Mouse (Mus musculus) frontal cortex, adult 2 months (tissue): ENCODE measurements around the gene Kalrn. TPM values are rescaled to one million over a fixed set of nuclear protein-coding genes. Genes with fewer than 3 reads are reported as not detected.
A peak's percentile ranks its signal among the peaks of the same experiment; 100 is the strongest.

Experiments used
- DNase-seq, 2 experiments: peaks; one replicate each; pipeline ENCODE4 v3.0.0; 2022; ENCODE audit warnings: low spot score in 1 of 2; ENCODE audit errors: extremely low spot score in 1 of 2
- polyA plus RNA-seq: library from polyadenylated mRNA; depleted of rRNA; stranded (reverse); fragments of >200 nt; gene quantifications from 2 replicates; pipeline ENCODE4 v1.2.3, GENCODE M21; 2012

Kalrn gene
- polyA plus RNA-seq, 1 experiment: 177 TPM

DNA sequence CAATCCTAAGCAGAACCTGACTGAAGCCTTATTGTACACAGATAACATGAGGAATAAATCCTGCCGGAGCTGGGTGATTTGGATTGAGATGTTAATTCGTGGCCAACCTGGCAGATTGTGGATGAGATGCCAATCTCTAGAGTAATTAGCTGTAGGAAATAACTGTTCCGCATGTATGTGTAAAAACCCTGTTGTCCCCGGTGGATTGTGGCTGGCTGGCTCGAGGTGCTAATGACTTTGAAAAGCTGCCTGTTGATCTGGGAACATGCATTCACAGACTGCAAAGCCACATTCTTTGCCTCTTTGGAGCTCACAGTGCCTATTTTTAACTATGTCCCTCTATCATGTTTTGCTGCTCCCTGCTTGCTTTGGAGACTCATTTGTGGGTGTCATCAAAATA lies 344.7 kb downstream of the Kalrn start:
- DNase-seq: no peak

- DNase-seq: no peak
Observed at GRCm38 (mm10) chr16:34212160-34212559, 361.2 kb downstream of the Kalrn start.

DNA sequence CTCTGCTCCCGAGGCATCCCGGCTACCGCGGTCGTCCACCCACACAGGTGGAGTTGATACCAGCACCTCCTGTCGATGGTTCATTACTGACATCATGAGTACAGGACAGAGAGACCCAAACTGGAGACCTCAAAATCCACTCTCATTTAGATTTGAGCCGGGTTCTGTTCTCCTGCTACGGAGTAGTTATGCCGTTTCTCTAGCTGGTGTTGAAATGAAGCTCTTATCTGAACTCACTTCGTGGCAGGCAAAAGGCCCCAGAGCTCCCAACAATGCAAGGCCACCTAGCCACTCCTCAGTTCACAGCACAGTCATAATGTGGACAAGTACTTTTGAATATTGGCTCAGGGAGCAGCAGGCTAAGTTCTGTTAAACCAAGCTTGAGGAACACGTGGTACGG lies 362.1 kb downstream of the Kalrn start:
- no peak for DNase-seq

GRCm38 (mm10) chr16:34208748-34209147 lies 364.6 kb downstream of the Kalrn start:
- no peak for DNase-seq

DNA sequence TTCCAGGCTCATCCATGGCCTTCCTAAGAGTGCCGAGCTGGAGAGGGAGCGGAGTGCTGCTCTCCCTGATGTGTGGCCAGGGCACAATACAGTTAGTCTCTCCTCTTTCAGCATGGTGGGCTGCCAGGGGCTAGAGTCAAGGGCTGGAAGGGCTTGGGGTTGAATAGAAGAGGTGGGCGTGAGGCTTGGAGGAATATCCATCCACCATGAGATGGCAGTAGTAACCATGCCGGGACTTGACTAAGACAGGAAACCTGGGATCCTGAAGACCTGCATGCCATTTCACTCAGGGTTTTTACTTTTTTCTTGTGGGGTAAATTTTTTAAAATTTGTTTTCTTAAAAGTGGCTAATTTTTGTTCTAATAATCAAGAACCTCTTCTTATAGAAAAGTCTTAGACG lies 365.4 kb downstream of the Kalrn start:
- no peak for DNase-seq

- DNase-seq: no peak
Observed at GRCm38 (mm10) chr16:34204527-34205139, 368.7 kb downstream of the Kalrn start.

GRCm38 (mm10) chr16:34199543-34199942 lies 373.8 kb downstream of the Kalrn start:
- DNase-seq: no peak

DNA sequence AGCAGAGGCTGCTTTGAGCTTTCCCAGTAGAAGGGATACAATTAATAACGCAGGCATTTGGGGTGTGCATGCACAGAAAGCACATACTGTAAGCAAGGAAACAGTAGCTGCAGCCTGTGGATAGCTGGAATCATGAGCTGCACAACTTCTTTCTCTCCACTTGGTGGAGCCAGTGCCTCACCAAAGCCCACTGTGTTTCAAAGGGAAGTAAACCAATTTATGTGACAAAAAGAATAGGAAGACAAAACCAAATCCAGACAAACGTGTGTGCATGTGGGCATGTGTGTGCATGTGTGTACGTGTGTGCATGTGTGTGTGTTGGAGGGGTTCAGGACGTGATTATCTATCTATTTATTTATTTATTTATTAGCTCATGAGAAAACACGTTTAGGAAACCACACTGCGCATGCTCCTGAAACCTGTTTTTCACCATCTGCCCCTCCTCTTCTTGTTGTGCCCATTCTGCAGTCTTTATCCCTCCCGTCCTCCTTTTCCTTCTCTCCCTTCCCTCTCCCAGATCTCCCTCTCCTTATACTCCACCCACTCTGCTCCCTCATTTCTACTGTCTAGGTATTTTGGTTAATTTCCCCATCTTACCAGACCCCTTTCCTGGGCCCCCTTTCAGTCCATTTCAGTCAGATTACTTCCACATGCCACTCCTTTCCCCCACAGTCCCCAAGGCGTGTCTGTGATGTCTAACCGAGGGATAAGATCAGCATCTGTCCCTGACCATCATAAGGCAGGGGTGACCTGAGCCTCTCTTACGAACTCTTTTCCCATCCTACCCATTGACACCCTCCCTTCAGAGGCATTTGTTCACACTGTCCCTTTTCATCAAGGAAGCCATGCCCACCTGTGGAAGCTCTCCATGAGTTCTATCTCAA lies 380.1 kb downstream of the Kalrn start:
- DNase-seq: peak in 1 of 2 experiments; percentile 70

GRCm38 (mm10) chr16:34184721-34185120 lies 388.6 kb downstream of the Kalrn start:
- DNase-seq: no peak

- no peak for DNase-seq
Observed at GRCm38 (mm10) chr16:34183186-34183585, 390.1 kb downstream of the Kalrn start.

- no peak for DNase-seq
Observed at GRCm38 (mm10) chr16:34175625-34176024, 397.7 kb downstream of the Kalrn start.

GRCm38 (mm10) chr16:34172572-34173181 lies 400.7 kb downstream of the Kalrn start:
- DNase-seq: peak; percentile 67 to 75

DNA sequence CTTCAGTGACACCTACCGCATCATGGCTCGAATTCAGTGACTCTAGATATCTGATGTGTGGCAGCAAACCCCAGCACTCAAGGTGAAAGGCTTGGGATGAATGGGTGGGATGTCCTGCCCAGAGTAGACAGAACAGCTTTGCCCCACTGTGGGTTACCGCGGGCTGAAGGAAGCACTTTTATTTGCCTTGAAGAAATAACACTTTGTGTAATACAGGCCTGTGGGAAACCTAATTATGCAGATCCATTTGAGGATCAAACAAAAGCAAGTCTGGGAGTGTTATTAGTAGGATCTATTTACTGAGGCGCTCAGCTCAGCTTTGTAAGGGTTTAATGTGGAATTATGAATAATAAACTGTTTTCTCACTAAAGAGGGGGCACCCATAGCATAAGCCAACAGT lies 406.3 kb downstream of the Kalrn start:
- no peak for DNase-seq

GRCm38 (mm10) chr16:34163086-34163485 lies 410.2 kb downstream of the Kalrn start:
- peak in 1 of 2 experiments; percentile 45 for DNase-seq

- peak in 1 of 2 experiments; percentile 58 for DNase-seq
Observed at GRCm38 (mm10) chr16:34159576-34159975, 413.8 kb downstream of the Kalrn start.

DNA sequence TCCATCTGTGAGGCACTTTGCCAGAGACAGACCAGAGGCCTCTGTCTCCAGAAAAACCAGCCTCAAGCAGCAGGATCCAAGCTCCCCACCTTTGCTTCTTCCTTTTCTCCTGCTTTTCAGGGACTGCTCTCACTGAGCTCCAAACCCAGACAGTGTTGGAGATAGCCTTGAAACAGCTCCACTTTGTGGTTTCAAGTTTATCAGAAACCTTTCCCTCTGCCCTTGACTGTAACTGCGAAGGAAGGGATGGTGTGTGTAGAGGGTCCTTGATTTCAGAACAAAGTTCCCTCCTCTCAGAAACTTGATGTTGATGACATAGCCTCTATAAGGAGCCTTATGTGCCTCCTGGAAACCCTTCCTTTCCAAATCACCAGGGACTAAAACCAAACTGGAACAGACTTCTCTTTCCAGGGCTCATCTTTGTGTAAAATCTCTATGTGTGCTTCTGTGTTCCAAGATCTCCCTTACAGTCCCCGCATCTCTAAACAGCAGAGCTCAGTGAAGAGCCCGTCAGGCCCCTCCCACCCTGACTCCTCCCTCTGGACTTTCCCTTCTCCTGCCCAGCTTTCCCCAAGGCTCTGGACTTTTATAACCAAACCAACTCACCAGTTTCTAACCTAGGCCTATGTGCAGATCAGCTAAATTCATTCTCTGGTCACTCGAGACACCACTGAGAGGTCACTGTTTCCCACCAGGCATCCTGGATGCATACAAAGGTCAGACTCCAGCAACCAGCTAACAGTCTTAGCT lies 415.8 kb downstream of the Kalrn start:
- DNase-seq: no peak

- no peak for DNase-seq
Observed at GRCm38 (mm10) chr16:34155696-34156095, 417.6 kb downstream of the Kalrn start.

DNA sequence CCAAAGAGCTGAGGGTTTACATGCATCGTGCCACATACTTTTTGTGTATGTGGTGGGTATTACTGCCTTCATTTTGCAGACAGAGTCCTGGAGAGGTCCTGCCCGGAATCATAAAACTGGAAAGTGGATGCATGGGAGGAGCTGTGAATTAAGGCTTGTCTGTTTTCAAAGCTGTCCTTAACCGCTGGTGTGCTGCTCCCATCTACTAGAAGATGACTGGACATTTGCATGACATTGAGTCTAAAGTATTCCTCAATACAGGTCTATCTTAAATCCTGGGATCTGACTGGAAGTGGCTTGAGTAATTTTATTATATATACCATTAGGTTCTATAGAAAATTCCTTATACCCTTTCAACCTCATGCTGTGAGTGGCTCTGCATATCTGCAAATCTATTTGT lies 418.4 kb downstream of the Kalrn start:
- no peak for DNase-seq

- DNase-seq: no peak
Observed at GRCm38 (mm10) chr16:34151528-34152071, 421.7 kb downstream of the Kalrn start.

DNA sequence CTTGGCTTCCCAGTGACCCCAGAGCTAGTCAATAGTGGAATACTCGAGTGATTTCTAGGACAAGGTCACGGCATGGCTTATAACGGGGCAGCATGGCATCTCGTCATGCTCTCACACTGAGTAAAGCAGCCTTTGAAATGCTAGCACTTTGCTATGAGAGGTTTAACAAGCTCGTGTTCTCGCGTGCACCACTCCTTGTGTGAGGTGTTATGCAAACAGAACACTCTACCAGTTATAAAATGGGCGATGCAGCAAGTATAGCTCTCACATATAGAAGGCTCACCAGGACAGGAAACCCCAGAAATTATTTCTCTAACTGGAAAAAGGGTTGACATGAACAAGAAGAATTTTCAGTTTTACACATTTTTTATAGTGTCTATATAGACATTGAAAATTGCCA lies 431.7 kb downstream of the Kalrn start:
- no peak for DNase-seq

- no peak for DNase-seq
Observed at GRCm38 (mm10) chr16:34135074-34135473, 438.3 kb downstream of the Kalrn start.
